Mouse (Mus musculus): Measurements from ENCODE around the gene Lsm11.

DNA sequence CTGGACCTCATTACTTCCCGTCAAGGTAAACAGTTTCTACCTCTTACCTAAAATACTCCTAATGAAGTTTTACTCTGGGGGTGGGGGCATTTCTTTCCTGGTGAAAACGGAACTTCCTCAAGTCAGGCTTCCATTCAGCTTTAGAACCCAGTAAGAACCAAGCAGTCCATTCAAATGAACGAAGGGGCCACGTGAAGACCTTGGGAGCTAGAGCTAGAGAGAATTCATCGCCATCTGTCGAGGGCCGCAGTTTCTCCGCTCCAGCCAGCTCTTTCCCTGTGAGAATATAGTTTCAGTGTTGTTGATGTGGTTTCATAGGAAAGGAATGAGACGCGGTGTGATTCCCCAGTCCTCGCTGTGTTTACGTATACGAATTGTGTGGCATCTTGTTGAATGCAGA lies 47.4 kb upstream of the Lsm11 start:
- TF ChIP-seq CTCF (IDR thresholded peaks at IDR 0.05; ENCODE audit: low read depth, low read length) (no peak), POLR2A (IDR thresholded peaks at IDR 0.05; ENCODE audit: extremely low read depth, insufficient read depth, low read length) (no peak)

All from liver, adult 2 months (tissue).